Mouse (Mus musculus) ES-E14 (cell line): ENCODE measurements around the gene Fkbp10.

ENCODE experiments used
- CHD2 ChIP-seq: IDR thresholded peaks from 2 replicates; pipeline ENCODE4 v1.6.1; 2014; ENCODE audit warnings: mild to moderate bottlenecking, low read depth, low read length, inconsistent platforms
- HCFC1 ChIP-seq: IDR thresholded peaks from 2 replicates; pipeline ENCODE4 v1.6.1; 2012; ENCODE audit warnings: low read length, inconsistent platforms, borderline replicate concordance; ENCODE audit not compliant: insufficient read depth
- MAFK ChIP-seq: IDR thresholded peaks from 2 replicates; pipeline ENCODE4 v1.6.1; 2014; ENCODE audit warnings: mild to moderate bottlenecking, low read depth, low read length, inconsistent platforms; ENCODE audit not compliant: insufficient read depth

- no peak for TF ChIP-seq HCFC1
- no peak for TF ChIP-seq CHD2
- TF ChIP-seq MAFK = no peak
Observed at GRCm38 (mm10) chr11:100395200-100395599, 20.3 kb upstream of the Fkbp10 start.
